Mouse (Mus musculus): ENCODE measurements around the gene Gpr25.

Gpr25 gene

GRCm38 (mm10) chr1:136260635-136261238, at the start of gene Gpr25:
TSS of gene Gpr25 (minus strand) at chr1:136260873.
- DNase-seq = no peak

- DNase-seq = no peak
Measured at GRCm38 (mm10) chr1:136309193-136309592, 48.5 kb upstream of the Gpr25 start.

- DNase-seq = peak; percentile 53 to 59
Measured at GRCm38 (mm10) chr1:136306424-136306823, 45.8 kb upstream of the Gpr25 start.

- no peak for DNase-seq
Measured at GRCm38 (mm10) chr1:136293961-136294360, 33.3 kb upstream of the Gpr25 start.

GRCm38 (mm10) chr1:136289803-136290202, 29.1 kb upstream of the Gpr25 start:
- no peak for DNase-seq

GRCm38 (mm10) chr1:136277366-136277765, 16.7 kb upstream of the Gpr25 start:
- DNase-seq = no peak

- DNase-seq = no peak
Measured at GRCm38 (mm10) chr1:136268224-136268623, 7.6 kb upstream of the Gpr25 start.

- no peak for DNase-seq
Measured at GRCm38 (mm10) chr1:136266127-136266526, 5.5 kb upstream of the Gpr25 start.

GRCm38 (mm10) chr1:136263355-136263754, 2.7 kb upstream of the Gpr25 start:
- no peak for DNase-seq

GRCm38 (mm10) chr1:136259893-136260634, 609 bp downstream of the Gpr25 start:
- DNase-seq = peak; percentile 85 to 94

- DNase-seq = no peak
Measured at GRCm38 (mm10) chr1:136259543-136259892, 1.2 kb downstream of the Gpr25 start.

GRCm38 (mm10) chr1:136258495-136258894, 2.2 kb downstream of the Gpr25 start:
- DNase-seq = no peak

- DNase-seq = no peak
Measured at GRCm38 (mm10) chr1:136255657-136256056, 5.0 kb downstream of the Gpr25 start.

- no peak for DNase-seq
Measured at GRCm38 (mm10) chr1:136255174-136255573, 5.5 kb downstream of the Gpr25 start.

- DNase-seq = no peak
Measured at GRCm38 (mm10) chr1:136254503-136255065, 6.1 kb downstream of the Gpr25 start.

GRCm38 (mm10) chr1:136253472-136253871, 7.2 kb downstream of the Gpr25 start:
- DNase-seq = no peak

GRCm38 (mm10) chr1:136249662-136250061, 11.0 kb downstream of the Gpr25 start:
- DNase-seq = no peak

GRCm38 (mm10) chr1:136247393-136247792, 13.3 kb downstream of the Gpr25 start:
- DNase-seq = no peak

GRCm38 (mm10) chr1:136244469-136244868, 16.2 kb downstream of the Gpr25 start:
- DNase-seq = no peak

- no peak for DNase-seq
Measured at GRCm38 (mm10) chr1:136241801-136242200, 18.9 kb downstream of the Gpr25 start.

- DNase-seq = no peak
Measured at GRCm38 (mm10) chr1:136238495-136238894, 22.2 kb downstream of the Gpr25 start.

- DNase-seq = no peak
Measured at GRCm38 (mm10) chr1:136234595-136235092, 26.0 kb downstream of the Gpr25 start.

GRCm38 (mm10) chr1:136233892-136234594, 26.6 kb downstream of the Gpr25 start, which contains the start of gene Inava:
TSS of gene Inava (minus strand) at chr1:136234264.
- peak; percentile 26 to 30 for DNase-seq
